Mouse (Mus musculus): ENCODE results near the gene Lrig1. TPM values are rescaled to one million over a fixed set of nuclear protein-coding genes. Genes with fewer than 3 reads are reported as not detected.

Gene Lrig1
- polyA plus RNA-seq (2017; shearing (Covaris generic)): 24.1 TPM

GRCm38 (mm10) chr6:94700067-94700491, at the start of gene Lrig1:
Gene Lrig1 (minus strand): TSS chr6:94700158.

Other genes starting within 250 kb of the Lrig1 start
- 7.5 TPM for gene Slc25a26, start 199.8 kb downstream of the Lrig1 start, polyA plus RNA-seq (2017; shearing (Covaris generic))

All from inflammation-experienced regulatory T-cells, adult 16 weeks (primary cell).